Mouse (Mus musculus): Measurements from ENCODE around the gene Zbtb49. TPM values are rescaled to one million over a fixed set of nuclear protein-coding genes. Genes with fewer than 3 reads are reported as not detected.
A peak's percentile ranks its signal among the peaks of the same experiment; 100 is the strongest.

Zbtb49 gene
- polyA plus RNA-seq, 1 experiment from 2014 or later, result 8.1 TPM

DNA sequence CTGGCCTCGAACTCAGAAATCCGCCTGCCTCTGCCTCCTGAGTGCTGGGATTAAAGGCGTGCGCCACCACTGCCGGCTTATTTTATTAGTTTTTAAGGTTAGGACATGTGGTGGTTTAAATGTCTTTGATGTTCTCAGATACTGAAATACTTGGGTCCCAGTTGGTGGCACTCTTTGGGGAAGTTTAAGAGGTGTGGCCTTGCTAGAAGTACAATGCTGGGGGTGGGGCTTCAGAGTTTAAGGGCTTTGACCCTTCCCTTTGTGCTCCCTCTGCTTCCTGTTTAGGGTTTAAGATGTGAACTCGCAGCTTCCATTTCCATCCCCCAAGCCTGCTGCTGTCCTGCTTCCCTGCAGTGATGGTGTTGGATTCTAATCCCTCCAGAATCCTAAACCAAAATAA lies 21.7 kb upstream of the Zbtb49 start:
- Histone ChIP-seq H3K36me3 (ENCODE audit: control insufficient read depth, insufficient read depth) (no peaks in the 10 kb centered on the region), H3K9ac (ENCODE audit: low read length) (no peak overlapping the region), H3K4me3 (ENCODE audit: low read length) (no peak overlapping the region), H3K27me3 (ENCODE audit: control insufficient read depth, insufficient read depth, low read length) (no peaks in the 10 kb centered on the region), H3K4me1 (ENCODE audit: control insufficient read depth, insufficient read depth, low read length) (no peaks in the 10 kb centered on the region), H3K27ac (ENCODE audit: low read length) (no peak overlapping the region), H3K4me2 (ENCODE audit: low read depth, low read length) (no peak overlapping the region), H3K9me3 (replicated peaks; ENCODE audit: control insufficient read depth, low read length) (no peaks in the 10 kb centered on the region)
- WGBS, result 83% methylated on average over 6 of the region's 6 CpGs
- ATAC-seq (replicated peaks; ENCODE audit: extremely low read depth, insufficient read depth, low FRiP score), result no peak

DNA sequence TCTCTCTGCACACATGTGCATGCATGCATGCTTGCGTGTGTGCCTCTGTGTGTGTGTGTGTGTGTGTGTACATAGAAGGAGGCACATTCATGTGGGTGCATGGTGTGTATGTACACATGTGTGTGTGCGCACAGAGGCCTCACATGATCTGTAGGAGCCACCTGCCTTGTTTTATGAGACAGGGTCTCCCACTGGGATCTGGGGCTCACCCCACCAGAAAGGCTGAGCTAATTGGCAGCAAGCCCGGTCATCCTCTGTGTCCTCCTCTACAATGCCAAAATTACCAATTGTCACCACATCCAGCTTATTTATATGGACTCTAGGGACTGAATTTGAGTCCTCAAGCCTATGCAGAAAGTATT lies 21.2 kb upstream of the Zbtb49 start:
- H3K27me3 ChIP-seq (ENCODE audit: control insufficient read depth, insufficient read depth, low read length), result no peaks in the 10 kb centered on the region
- H3K4me3 ChIP-seq (ENCODE audit: low read length), result no peak overlapping the region
- no peak overlapping the region for H3K27ac ChIP-seq (ENCODE audit: low read length)
- no peak overlapping the region for H3K9ac ChIP-seq (ENCODE audit: low read length)
- no peaks in the 10 kb centered on the region for H3K36me3 ChIP-seq (ENCODE audit: control insufficient read depth, insufficient read depth)
- H3K4me1 ChIP-seq (ENCODE audit: control insufficient read depth, insufficient read depth, low read length), result no peaks in the 10 kb centered on the region
- WGBS, result 86% methylated on average over 3 of the region's 3 CpGs
- no peak for ATAC-seq (replicated peaks; ENCODE audit: extremely low read depth, insufficient read depth, low FRiP score)
- no peak overlapping the region for H3K4me2 ChIP-seq (ENCODE audit: low read depth, low read length)
- peaks cover 4% of the 10 kb centered on the region; the same call in 1 of the 2 replicates for H3K9me3 ChIP-seq (replicated peaks; ENCODE audit: control insufficient read depth, low read length)

DNA sequence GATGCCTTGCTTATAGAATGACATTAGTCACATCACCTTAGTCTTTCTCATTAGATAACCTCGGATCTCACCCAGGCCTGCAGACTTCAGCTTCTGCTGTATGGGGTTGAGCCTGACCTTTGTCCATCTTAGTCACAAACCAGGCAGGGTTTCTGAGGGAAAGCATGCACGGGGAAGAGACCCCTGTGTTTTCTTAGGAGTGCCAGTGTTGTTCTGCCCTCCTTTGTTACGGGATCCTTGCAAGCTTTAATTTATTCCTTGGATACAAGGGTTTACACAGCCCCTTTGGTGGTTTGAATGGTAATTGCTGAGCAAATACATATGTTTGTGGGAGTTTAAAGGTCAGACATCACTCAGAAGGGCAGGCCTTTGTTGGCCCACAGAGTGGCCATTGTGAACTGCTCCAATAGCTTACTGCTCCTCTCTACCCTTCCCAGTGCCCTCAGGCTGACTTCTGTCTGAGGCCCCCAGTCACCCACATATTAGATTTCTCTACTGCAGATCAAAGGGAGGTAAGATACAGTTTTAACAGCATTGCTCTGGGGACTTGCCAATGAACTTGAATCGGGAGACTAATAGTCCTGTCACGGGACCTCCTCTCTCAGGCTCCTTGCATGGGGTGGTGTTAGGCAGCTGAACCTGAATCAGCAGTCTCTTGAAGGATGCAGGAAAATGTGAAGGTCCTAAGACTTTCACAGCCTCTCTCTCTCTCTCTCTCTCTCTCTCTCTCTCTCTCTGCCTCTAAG lies 20.6 kb upstream of the Zbtb49 start:
- Histone ChIP-seq H3K36me3 (ENCODE audit: control insufficient read depth, insufficient read depth) (no peaks in the 10 kb centered on the region), H3K27ac (ENCODE audit: low read length) (no peak overlapping the region), H3K27me3 (ENCODE audit: control insufficient read depth, insufficient read depth, low read length) (no peaks in the 10 kb centered on the region), H3K4me1 (ENCODE audit: control insufficient read depth, insufficient read depth, low read length) (no peaks in the 10 kb centered on the region), H3K9ac (ENCODE audit: low read length) (no peak overlapping the region), H3K9me3 (replicated peaks; ENCODE audit: control insufficient read depth, low read length) (peaks cover 4% of the 10 kb centered on the region; the same call in 1 of the 2 replicates), H3K4me3 (ENCODE audit: low read length) (no peak overlapping the region), H3K4me2 (ENCODE audit: low read depth, low read length) (no peak overlapping the region)
- WGBS, result 70% methylated on average over 5 of the region's 5 CpGs
- no peak for ATAC-seq (replicated peaks; ENCODE audit: extremely low read depth, insufficient read depth, low FRiP score)

DNA sequence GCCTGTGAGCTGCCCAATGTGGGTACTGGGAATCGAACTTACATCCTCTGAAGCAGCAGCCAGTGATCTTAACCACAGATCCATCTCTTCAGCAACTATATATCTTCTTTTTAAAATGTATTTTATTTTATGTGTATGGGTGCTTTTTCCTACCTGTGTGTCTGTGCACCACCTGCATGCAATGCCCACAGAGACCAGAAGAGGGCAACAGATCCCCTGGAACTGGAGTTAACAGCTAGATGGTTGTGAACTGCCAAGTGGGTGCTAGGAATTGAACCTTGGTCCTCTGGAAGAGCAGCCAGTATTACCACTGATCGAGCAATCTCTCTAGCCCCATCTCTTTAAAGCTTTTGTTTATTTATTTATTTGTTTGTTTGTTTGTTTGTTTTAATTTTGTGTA lies 16.4 kb upstream of the Zbtb49 start:
- Histone ChIP-seq H3K9me3 (replicated peaks; ENCODE audit: control insufficient read depth, low read length) (peaks cover 4% of the 10 kb centered on the region; the same call in 1 of the 2 replicates), H3K4me1 (ENCODE audit: control insufficient read depth, insufficient read depth, low read length) (no peaks in the 10 kb centered on the region), H3K4me2 (ENCODE audit: low read depth, low read length) (no peak overlapping the region), H3K9ac (ENCODE audit: low read length) (no peak overlapping the region), H3K4me3 (ENCODE audit: low read length) (no peak overlapping the region), H3K36me3 (ENCODE audit: control insufficient read depth, insufficient read depth) (peaks cover 20% of the 10 kb centered on the region), H3K27ac (ENCODE audit: low read length) (no peak overlapping the region), H3K27me3 (ENCODE audit: control insufficient read depth, insufficient read depth, low read length) (no peaks in the 10 kb centered on the region)
- WGBS, result 100% methylated on average over 2 of the region's 2 CpGs
- ATAC-seq (replicated peaks; ENCODE audit: extremely low read depth, insufficient read depth, low FRiP score), result no peak

DNA sequence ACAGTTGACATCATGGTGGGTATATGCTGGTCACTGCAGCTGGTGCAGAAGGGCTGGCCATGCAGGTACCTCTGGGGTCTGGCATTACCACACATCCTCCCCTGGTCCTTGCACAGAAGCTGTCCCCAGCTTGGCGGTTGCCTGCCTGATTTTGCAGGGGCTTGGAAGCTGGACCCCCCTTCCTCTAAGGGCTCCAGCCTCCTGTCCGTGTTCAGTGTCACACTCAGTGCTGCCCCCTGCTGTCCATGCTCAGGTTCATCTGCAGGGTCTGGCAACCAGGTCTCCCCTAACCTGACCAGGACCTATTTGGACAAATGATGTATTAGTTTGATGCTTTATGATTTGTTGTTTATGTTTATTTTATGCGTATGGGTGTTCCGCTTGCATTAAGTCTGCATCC lies 15.2 kb upstream of the Zbtb49 start:
- Histone ChIP-seq H3K27ac (ENCODE audit: low read length) (no peak overlapping the region), H3K27me3 (ENCODE audit: control insufficient read depth, insufficient read depth, low read length) (no peaks in the 10 kb centered on the region), H3K9me3 (replicated peaks; ENCODE audit: control insufficient read depth, low read length) (peaks cover 4% of the 10 kb centered on the region; the same call in 1 of the 2 replicates), H3K4me3 (ENCODE audit: low read length) (no peak overlapping the region), H3K36me3 (ENCODE audit: control insufficient read depth, insufficient read depth) (peaks cover 23% of the 10 kb centered on the region), H3K4me1 (ENCODE audit: control insufficient read depth, insufficient read depth, low read length) (no peaks in the 10 kb centered on the region), H3K9ac (ENCODE audit: low read length) (no peak overlapping the region), H3K4me2 (ENCODE audit: low read depth, low read length) (no peak overlapping the region)
- WGBS, result 63% methylated on average over 4 of the region's 4 CpGs
- ATAC-seq (replicated peaks; ENCODE audit: extremely low read depth, insufficient read depth, low FRiP score), result no peak

DNA sequence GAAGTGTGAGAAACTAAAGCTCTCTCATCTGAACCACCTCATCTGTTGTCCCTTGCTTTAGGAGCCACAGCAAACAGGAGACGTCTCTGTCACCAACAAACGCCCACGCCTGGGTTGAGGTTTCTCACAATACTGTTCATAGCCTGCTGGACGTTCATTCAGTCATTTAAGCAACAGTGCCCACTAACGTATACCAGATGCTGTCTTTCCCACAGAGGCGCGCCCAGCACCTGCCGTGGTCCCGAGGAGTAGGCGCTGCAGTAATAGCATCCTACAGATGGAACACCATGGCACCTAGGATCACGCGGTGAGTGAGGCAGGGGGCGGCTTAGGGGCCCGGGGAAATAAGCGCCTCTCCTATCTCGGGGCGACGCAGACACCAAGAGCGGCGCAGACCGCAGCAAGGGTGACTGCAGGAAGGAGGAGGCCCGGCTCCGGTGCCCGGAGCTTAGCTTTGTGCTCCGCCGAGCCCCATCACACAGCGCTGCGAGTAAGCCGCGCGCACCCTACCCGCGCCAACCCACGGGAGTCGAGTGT lies 418 bp downstream of the Zbtb49 start:
- no peaks in the 10 kb centered on the region for H3K9me3 ChIP-seq (replicated peaks; ENCODE audit: control insufficient read depth, low read length)
- peak overlapping the region; percentile 94 for H3K4me3 ChIP-seq (ENCODE audit: low read length)
- 1% methylated on average over 35 of the region's 35 CpGs for WGBS
- peak overlapping the region; percentile 93 for H3K4me2 ChIP-seq (ENCODE audit: low read depth, low read length)
- H3K27me3 ChIP-seq (ENCODE audit: control insufficient read depth, insufficient read depth, low read length), result no peaks in the 10 kb centered on the region
- H3K36me3 ChIP-seq (ENCODE audit: control insufficient read depth, insufficient read depth), result peaks cover 10% of the 10 kb centered on the region; the same call in 1 of the 2 replicates
- H3K27ac ChIP-seq (ENCODE audit: low read length), result peak overlapping the region; percentile 77
- peaks cover 14% of the 10 kb centered on the region for H3K4me1 ChIP-seq (ENCODE audit: control insufficient read depth, insufficient read depth, low read length)
- peak; percentile 71 for ATAC-seq (replicated peaks; ENCODE audit: extremely low read depth, insufficient read depth, low FRiP score)
- peak overlapping the region; percentile 91 for H3K9ac ChIP-seq (ENCODE audit: low read length)

DNA sequence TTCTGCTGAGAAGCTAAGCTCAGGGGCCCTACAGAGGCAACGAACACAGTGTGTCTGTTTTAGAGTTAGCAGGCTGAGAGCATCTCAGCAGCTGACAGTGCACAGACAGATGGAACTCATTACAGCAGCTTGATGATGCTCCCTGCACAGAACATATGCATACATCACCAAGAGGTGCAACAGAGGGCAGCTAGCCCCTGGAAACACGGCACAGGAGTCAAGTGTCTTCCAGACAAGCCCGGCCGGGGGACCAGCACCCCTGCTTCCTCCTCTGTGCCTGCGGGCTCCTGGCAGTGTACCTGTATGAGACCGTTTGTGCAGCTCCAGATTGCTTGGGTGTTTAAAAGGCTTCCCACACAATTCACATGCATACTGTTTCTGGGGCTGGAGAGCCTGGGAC lies 7.2 kb downstream of the Zbtb49 start:
- no peak for ATAC-seq (replicated peaks; ENCODE audit: extremely low read depth, insufficient read depth, low FRiP score)
- no peak overlapping the region for H3K4me3 ChIP-seq (ENCODE audit: low read length)
- H3K27ac ChIP-seq (ENCODE audit: low read length), result no peak overlapping the region
- H3K27me3 ChIP-seq (ENCODE audit: control insufficient read depth, insufficient read depth, low read length), result no peaks in the 10 kb centered on the region
- 81% methylated on average over 6 of the region's 6 CpGs for WGBS
- no peaks in the 10 kb centered on the region for H3K9me3 ChIP-seq (replicated peaks; ENCODE audit: control insufficient read depth, low read length)
- H3K4me1 ChIP-seq (ENCODE audit: control insufficient read depth, insufficient read depth, low read length), result no peaks in the 10 kb centered on the region
- peaks cover 43% of the 10 kb centered on the region for H3K36me3 ChIP-seq (ENCODE audit: control insufficient read depth, insufficient read depth)
- H3K9ac ChIP-seq (ENCODE audit: low read length), result no peak overlapping the region
- H3K4me2 ChIP-seq (ENCODE audit: low read depth, low read length), result no peak overlapping the region

DNA sequence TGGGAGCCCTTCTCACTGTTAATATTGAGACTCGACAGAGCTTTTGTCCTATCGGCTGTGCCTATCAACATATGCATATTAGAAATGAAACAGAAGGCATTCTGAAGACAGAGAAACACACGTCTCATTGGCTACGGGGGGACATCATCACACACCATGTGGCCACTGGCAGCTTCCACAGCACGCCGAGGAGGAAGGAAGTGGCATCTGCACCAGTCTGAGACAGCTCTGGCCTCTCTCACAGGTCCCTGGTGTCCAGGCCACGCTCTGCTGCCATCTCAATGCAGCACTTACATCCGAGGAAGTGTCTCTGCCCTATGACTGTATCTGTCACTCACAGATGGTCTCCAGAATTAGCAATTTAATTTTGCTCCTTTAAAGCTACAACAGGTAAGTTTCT lies 8.6 kb downstream of the Zbtb49 start:
- no peaks in the 10 kb centered on the region for H3K4me1 ChIP-seq (ENCODE audit: control insufficient read depth, insufficient read depth, low read length)
- H3K27me3 ChIP-seq (ENCODE audit: control insufficient read depth, insufficient read depth, low read length), result no peaks in the 10 kb centered on the region
- no peak for ATAC-seq (replicated peaks; ENCODE audit: extremely low read depth, insufficient read depth, low FRiP score)
- H3K4me3 ChIP-seq (ENCODE audit: low read length), result no peak overlapping the region
- no peak overlapping the region for H3K27ac ChIP-seq (ENCODE audit: low read length)
- no peaks in the 10 kb centered on the region for H3K9me3 ChIP-seq (replicated peaks; ENCODE audit: control insufficient read depth, low read length)
- H3K4me2 ChIP-seq (ENCODE audit: low read depth, low read length), result no peak overlapping the region
- peaks cover 43% of the 10 kb centered on the region for H3K36me3 ChIP-seq (ENCODE audit: control insufficient read depth, insufficient read depth)
- H3K9ac ChIP-seq (ENCODE audit: low read length), result no peak overlapping the region
- 82% methylated on average over 8 of the region's 8 CpGs for WGBS

DNA sequence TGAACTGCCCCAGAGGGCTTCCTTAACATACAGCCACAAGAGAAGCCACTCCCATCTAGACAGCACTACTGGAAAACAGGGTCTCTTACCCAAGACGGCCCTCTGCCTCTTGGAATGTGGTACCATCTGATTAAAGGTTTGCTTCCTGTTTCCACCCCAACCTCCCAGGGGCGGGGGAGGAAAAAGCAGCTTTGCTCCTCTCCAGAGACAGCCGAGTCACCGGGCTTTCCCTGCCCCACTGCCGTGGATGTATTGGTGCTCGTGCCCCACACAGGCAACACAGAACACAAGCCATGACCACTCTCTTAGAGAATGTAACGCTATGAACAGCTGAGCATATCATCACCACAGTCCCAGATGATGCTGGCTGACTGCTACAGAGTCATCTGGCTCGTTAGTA lies 11.3 kb downstream of the Zbtb49 start:
- H3K9me3 ChIP-seq (replicated peaks; ENCODE audit: control insufficient read depth, low read length), result no peaks in the 10 kb centered on the region
- H3K4me2 ChIP-seq (ENCODE audit: low read depth, low read length), result no peak overlapping the region
- no peak overlapping the region for H3K27ac ChIP-seq (ENCODE audit: low read length)
- H3K9ac ChIP-seq (ENCODE audit: low read length), result no peak overlapping the region
- H3K4me3 ChIP-seq (ENCODE audit: low read length), result no peak overlapping the region
- 54% methylated on average over 8 of the region's 8 CpGs for WGBS
- no peaks in the 10 kb centered on the region for H3K27me3 ChIP-seq (ENCODE audit: control insufficient read depth, insufficient read depth, low read length)
- peaks cover 30% of the 10 kb centered on the region for H3K36me3 ChIP-seq (ENCODE audit: control insufficient read depth, insufficient read depth)
- no peaks in the 10 kb centered on the region for H3K4me1 ChIP-seq (ENCODE audit: control insufficient read depth, insufficient read depth, low read length)
- ATAC-seq (replicated peaks; ENCODE audit: extremely low read depth, insufficient read depth, low FRiP score), result no peak

Data from heart, embryonic 16.5 days (tissue).